Mouse (Mus musculus): ENCODE results near the gene Hspb11. TPM values are rescaled to one million over a fixed set of nuclear protein-coding genes. Genes with fewer than 3 reads are reported as not detected.
A peak's percentile ranks its signal among the peaks of the same experiment; 100 is the strongest.

The Hspb11 gene
- polyA plus RNA-seq, 1 experiment from 2014 or later: 40.6 TPM

DNA sequence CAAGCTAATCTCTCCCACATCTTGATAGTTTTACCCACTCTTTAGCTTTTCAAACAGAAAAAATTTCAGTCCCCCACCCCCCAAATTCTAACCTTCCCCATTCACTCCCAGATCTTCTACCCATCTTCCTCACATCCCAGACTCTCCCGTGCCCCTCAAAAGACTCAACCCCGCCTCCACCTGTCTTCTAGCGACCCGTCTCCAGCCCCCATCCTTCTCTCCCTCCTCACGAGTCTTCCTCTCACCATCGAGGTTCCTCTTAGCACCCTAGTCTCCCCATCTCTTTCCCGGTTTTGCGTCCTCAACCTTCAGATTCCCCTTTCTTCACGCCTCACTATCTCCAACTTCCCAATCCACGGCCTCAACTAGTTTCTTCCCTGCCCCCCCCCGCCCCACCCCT lies 871 bp upstream of the Hspb11 start:
- WGBS: under 1% methylated on average over 11 of the region's 11 CpGs
- Histone ChIP-seq H3K4me1 (ENCODE audit: control insufficient read depth in 2 of 2, insufficient read depth in 2 of 2, low read length in 2 of 2) (peaks cover 9 to 33% of the 10 kb centered on the region in 2 experiments), H3K4me2 (ENCODE audit: low read length) (peak overlapping the region; percentile 80), H3K27ac (replicated peaks in 1 of 2; ENCODE audit: control insufficient read depth in 1 of 2, insufficient read depth in 1 of 2, low read depth in 2 of 2, low read length in 2 of 2) (peak overlapping the region; percentile 56 to 86), H3K9me3 (ENCODE audit: control insufficient read depth, low read length) (no peaks in the 10 kb centered on the region), H3K9ac (ENCODE audit: low read length) (peak overlapping the region; percentile 93), H3K4me3 (ENCODE audit: control insufficient read depth in 1 of 2, insufficient read depth in 1 of 2, low read depth in 1 of 2, low read length in 2 of 2) (peak overlapping the region; percentile 68 to 72), H3K36me3 (ENCODE audit: control insufficient read depth, insufficient read depth, low read length) (no peaks in the 10 kb centered on the region), H3K27me3 (ENCODE audit: control insufficient read depth, insufficient read depth, low read length) (no peaks in the 10 kb centered on the region)
- ATAC-seq (ENCODE audit: insufficient number of reproducible peaks, insufficient read depth, low FRiP score, low read depth): no peak

DNA sequence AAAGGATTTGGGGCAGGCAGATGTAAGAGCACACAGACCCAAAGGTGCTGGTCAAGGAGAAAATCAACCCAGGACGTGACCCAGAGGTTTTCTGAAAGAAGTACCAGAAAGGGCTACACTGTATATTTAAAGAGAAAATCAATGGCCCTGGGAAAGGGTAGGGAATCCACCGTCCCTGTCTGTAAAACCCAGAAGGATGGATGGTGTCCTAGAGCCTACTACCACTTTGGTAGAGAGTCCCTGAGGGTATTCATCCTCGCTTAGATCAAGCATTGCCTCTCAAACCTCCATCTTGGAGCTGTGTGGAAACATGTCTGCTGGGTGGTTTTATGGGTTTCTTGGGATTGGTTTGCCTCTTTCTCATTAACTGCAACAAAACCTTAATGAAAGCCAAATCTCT lies 1.0 kb downstream of the Hspb11 start:
- 27% methylated on average over 3 of the region's 3 CpGs for WGBS
- peaks cover 6 to 23% of the 10 kb centered on the region in 2 experiments; a peak in 3 of 4 replicates for H3K4me1 ChIP-seq (ENCODE audit: control insufficient read depth in 2 of 2, insufficient read depth in 2 of 2, low read length in 2 of 2)

DNA sequence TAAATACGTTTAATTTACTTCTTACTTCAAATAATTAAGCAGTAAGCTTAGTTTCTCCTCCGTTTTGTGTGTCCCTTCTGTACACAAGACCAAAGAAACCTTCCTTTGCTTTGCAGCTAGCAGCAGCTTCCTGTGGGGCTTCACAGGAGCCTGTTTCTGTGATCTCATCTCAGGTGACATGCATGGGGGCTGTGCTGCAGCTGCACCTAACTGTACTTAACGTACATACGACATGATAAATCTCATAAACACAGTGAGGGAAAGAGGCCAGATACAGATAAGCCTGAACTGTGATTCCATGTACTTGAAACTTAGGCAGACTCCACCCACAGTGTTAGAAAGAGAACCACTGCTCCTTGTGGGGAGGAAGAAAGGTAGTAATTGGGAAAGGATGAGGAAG lies 6.6 kb downstream of the Hspb11 start:
- 0 out of 2 replicates have a peak, but pooled peaks cover 6% of the 10 kb centered on the region for H3K36me3 ChIP-seq (ENCODE audit: control insufficient read depth, insufficient read depth, low read length)
- no peak for ATAC-seq (ENCODE audit: insufficient number of reproducible peaks, insufficient read depth, low FRiP score, low read depth)
- WGBS: 30% methylated on average over 4 of the region's 4 CpGs
- no peak overlapping the region for H3K27ac ChIP-seq (replicated peaks in 1 of 2; ENCODE audit: control insufficient read depth in 1 of 2, insufficient read depth in 1 of 2, low read depth in 2 of 2, low read length in 2 of 2)
- H3K9me3 ChIP-seq (ENCODE audit: control insufficient read depth, low read length): peaks cover 2% of the 10 kb centered on the region; the same call in 1 of the 2 replicates
- H3K9ac ChIP-seq (ENCODE audit: low read length): no peak overlapping the region
- H3K4me1 ChIP-seq (ENCODE audit: control insufficient read depth in 2 of 2, insufficient read depth in 2 of 2, low read length in 2 of 2): peaks cover 2% of the 10 kb centered on the region in 2 experiments; a peak in 2 of 4 replicates
- H3K4me2 ChIP-seq (ENCODE audit: low read length): no peak overlapping the region
- no peaks in the 10 kb centered on the region for H3K27me3 ChIP-seq (ENCODE audit: control insufficient read depth, insufficient read depth, low read length)
- H3K4me3 ChIP-seq (ENCODE audit: control insufficient read depth in 1 of 2, insufficient read depth in 1 of 2, low read depth in 1 of 2, low read length in 2 of 2): no peak overlapping the region

More for the DNA sequence above, 1.0 kb downstream of the Hspb11 start:
- Histone ChIP-seq H3K27me3 (ENCODE audit: control insufficient read depth, insufficient read depth, low read length) (no peaks in the 10 kb centered on the region), H3K9me3 (ENCODE audit: control insufficient read depth, low read length) (no peaks in the 10 kb centered on the region), H3K27ac (replicated peaks in 1 of 2; ENCODE audit: control insufficient read depth in 1 of 2, insufficient read depth in 1 of 2, low read depth in 2 of 2, low read length in 2 of 2) (peak overlapping the region; percentile 83 to 86; a peak in 3 of 4 replicates), H3K4me3 (ENCODE audit: control insufficient read depth in 1 of 2, insufficient read depth in 1 of 2, low read depth in 1 of 2, low read length in 2 of 2) (peak overlapping the region; percentile 72 to 98), H3K9ac (ENCODE audit: low read length) (peak overlapping the region; percentile 93), H3K36me3 (ENCODE audit: control insufficient read depth, insufficient read depth, low read length) (no peaks in the 10 kb centered on the region), H3K4me2 (ENCODE audit: low read length) (peak overlapping the region; percentile 73)
- ATAC-seq (ENCODE audit: insufficient number of reproducible peaks, insufficient read depth, low FRiP score, low read depth): no peak

DNA sequence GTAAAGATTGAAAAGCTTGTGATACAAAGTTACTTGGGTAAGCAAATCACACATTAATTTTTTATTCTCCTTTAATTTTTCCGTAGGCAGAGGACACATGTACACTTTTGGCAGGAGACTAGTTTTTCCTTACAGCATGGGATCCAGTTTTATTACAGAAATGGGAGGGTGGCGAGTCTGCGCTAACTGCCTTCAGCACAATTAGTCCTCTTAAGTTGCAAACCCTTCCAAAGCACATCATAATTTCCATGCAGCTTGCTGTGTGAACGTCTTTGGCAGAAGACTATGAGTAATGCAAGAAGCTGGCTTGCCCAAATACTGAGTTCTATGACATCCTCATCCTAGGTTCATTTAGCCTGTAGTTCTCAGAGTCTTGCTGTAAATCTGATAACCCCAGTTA lies 20.3 kb downstream of the Hspb11 start:
- Histone ChIP-seq H3K9me3 (ENCODE audit: control insufficient read depth, low read length) (no peaks in the 10 kb centered on the region), H3K4me3 (ENCODE audit: control insufficient read depth in 1 of 2, insufficient read depth in 1 of 2, low read depth in 1 of 2, low read length in 2 of 2) (no peak overlapping the region), H3K4me2 (ENCODE audit: low read length) (no peak overlapping the region), H3K4me1 (ENCODE audit: control insufficient read depth in 2 of 2, insufficient read depth in 2 of 2, low read length in 2 of 2) (peaks cover 3 to 7% of the 10 kb centered on the region in 2 experiments; a peak in 3 of 4 replicates), H3K36me3 (ENCODE audit: control insufficient read depth, insufficient read depth, low read length) (peaks cover 9% of the 10 kb centered on the region), H3K27me3 (ENCODE audit: control insufficient read depth, insufficient read depth, low read length) (no peaks in the 10 kb centered on the region), H3K9ac (ENCODE audit: low read length) (no peak overlapping the region), H3K27ac (replicated peaks in 1 of 2; ENCODE audit: control insufficient read depth in 1 of 2, insufficient read depth in 1 of 2, low read depth in 2 of 2, low read length in 2 of 2) (no peak overlapping the region)
- WGBS: 76% methylated on average over 4 of the region's 4 CpGs
- no peak for ATAC-seq (ENCODE audit: insufficient number of reproducible peaks, insufficient read depth, low FRiP score, low read depth)

DNA sequence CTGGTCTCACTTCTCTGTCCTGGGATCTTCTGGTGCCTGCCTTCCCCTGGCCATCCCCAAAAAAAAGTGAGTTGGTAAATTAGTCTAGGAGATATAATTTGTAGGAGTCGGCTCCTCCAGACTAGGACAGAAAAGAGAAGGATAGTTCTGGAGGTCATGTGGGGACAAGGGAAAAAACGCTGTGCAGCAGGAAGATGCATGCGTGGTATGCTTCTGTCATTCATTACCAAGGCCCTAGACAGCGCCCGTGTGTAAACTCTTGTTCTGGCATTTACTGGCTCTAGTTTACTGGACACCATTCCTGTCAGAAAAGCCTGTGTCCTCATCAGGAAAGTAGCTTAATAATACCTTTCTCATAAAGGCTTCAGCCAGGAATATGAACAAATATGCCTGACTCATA lies 21.1 kb downstream of the Hspb11 start:
- no peak overlapping the region for H3K9ac ChIP-seq (ENCODE audit: low read length)
- no peak overlapping the region for H3K27ac ChIP-seq (replicated peaks in 1 of 2; ENCODE audit: control insufficient read depth in 1 of 2, insufficient read depth in 1 of 2, low read depth in 2 of 2, low read length in 2 of 2)
- H3K4me2 ChIP-seq (ENCODE audit: low read length): no peak overlapping the region
- H3K36me3 ChIP-seq (ENCODE audit: control insufficient read depth, insufficient read depth, low read length): peaks cover 9% of the 10 kb centered on the region
- peaks cover 3 to 7% of the 10 kb centered on the region in 2 experiments; a peak in 3 of 4 replicates for H3K4me1 ChIP-seq (ENCODE audit: control insufficient read depth in 2 of 2, insufficient read depth in 2 of 2, low read length in 2 of 2)
- no peaks in the 10 kb centered on the region for H3K9me3 ChIP-seq (ENCODE audit: control insufficient read depth, low read length)
- no peak overlapping the region for H3K4me3 ChIP-seq (ENCODE audit: control insufficient read depth in 1 of 2, insufficient read depth in 1 of 2, low read depth in 1 of 2, low read length in 2 of 2)
- ATAC-seq (ENCODE audit: insufficient number of reproducible peaks, insufficient read depth, low FRiP score, low read depth): no peak
- 66% methylated on average over 5 of the region's 5 CpGs for WGBS
- H3K27me3 ChIP-seq (ENCODE audit: control insufficient read depth, insufficient read depth, low read length): no peaks in the 10 kb centered on the region

DNA sequence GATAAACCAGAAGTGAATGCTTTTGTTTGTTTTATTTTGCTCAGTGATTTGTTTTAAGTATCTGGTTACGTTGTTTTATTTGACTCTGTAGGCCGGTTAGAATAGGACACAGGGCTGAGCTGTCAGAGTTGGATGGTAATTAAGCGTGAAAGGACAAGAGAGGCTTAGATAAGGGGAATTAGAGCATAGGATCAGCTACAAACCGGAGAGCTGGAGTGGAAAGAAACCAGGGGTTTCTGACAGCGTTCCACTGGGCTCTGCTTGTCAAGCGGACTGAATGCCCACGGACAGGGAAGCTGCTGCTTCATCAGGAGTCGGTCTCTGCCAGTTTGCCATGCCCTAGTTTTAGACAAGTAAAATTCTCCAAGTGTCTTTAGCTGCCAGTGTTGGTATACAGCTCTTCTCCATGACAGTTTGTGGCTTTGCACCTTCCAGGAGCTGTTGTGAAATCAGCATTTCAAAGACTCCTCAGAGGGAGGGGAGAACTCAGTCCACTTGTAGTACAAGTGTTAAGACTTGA lies 24.9 kb downstream of the Hspb11 start:
- Histone ChIP-seq H3K4me1 (ENCODE audit: control insufficient read depth in 2 of 2, insufficient read depth in 2 of 2, low read length in 2 of 2) (peaks cover 2 to 3% of the 10 kb centered on the region in 2 experiments; a peak in 2 of 4 replicates), H3K27ac (replicated peaks in 1 of 2; ENCODE audit: control insufficient read depth in 1 of 2, insufficient read depth in 1 of 2, low read depth in 2 of 2, low read length in 2 of 2) (no peak overlapping the region), H3K4me3 (ENCODE audit: control insufficient read depth in 1 of 2, insufficient read depth in 1 of 2, low read depth in 1 of 2, low read length in 2 of 2) (no peak overlapping the region), H3K36me3 (ENCODE audit: control insufficient read depth, insufficient read depth, low read length) (peaks cover 16% of the 10 kb centered on the region), H3K4me2 (ENCODE audit: low read length) (0 out of 2 replicates have a peak overlapping the region, but pooled peaks have one; percentile 16), H3K27me3 (ENCODE audit: control insufficient read depth, insufficient read depth, low read length) (no peaks in the 10 kb centered on the region), H3K9me3 (ENCODE audit: control insufficient read depth, low read length) (no peaks in the 10 kb centered on the region), H3K9ac (ENCODE audit: low read length) (no peak overlapping the region)
- no peak for ATAC-seq (ENCODE audit: insufficient number of reproducible peaks, insufficient read depth, low FRiP score, low read depth)
- WGBS: 18% methylated on average over 8 of the region's 8 CpGs

DNA sequence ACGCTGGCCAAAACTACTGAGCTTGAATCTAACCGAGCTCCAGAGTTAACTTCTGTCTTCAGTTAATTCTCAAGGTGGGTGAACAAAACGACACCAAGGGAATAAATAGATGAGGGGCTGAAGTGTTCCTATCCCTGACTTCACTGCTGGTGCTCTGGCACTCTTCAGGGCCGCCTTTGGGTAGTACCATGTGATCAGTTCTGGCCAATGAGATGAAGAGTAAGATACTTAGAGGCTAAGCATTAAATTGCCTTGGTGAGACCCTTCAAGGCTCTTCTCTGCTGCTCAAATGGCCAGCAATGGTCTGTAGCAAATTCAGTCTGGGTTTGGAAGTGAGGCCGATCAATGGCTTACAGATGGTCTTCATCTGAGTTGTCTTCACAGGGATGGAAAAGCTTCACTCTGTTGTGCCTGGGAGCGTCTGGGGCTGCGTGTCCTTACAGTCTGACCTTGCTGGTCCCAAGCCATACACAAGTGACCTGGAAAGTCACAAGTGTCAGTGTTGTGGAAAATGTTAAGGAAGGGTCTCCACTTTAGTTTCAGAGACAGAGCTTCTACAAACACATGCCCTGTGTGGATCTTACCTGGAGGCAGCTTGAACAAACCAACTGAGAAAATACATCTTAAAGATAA lies 27.6 kb downstream of the Hspb11 start:
- WGBS: 65% methylated on average over 7 of the region's 7 CpGs
- Histone ChIP-seq H3K27me3 (ENCODE audit: control insufficient read depth, insufficient read depth, low read length) (no peaks in the 10 kb centered on the region), H3K9me3 (ENCODE audit: control insufficient read depth, low read length) (no peaks in the 10 kb centered on the region), H3K36me3 (ENCODE audit: control insufficient read depth, insufficient read depth, low read length) (peaks cover 8% of the 10 kb centered on the region), H3K4me2 (ENCODE audit: low read length) (no peak overlapping the region), H3K4me1 (ENCODE audit: control insufficient read depth in 2 of 2, insufficient read depth in 2 of 2, low read length in 2 of 2) (peaks cover 2 to 3% of the 10 kb centered on the region in 2 experiments; a peak in 2 of 4 replicates), H3K27ac (replicated peaks in 1 of 2; ENCODE audit: control insufficient read depth in 1 of 2, insufficient read depth in 1 of 2, low read depth in 2 of 2, low read length in 2 of 2) (no peak overlapping the region), H3K4me3 (ENCODE audit: control insufficient read depth in 1 of 2, insufficient read depth in 1 of 2, low read depth in 1 of 2, low read length in 2 of 2) (no peak overlapping the region), H3K9ac (ENCODE audit: low read length) (no peak overlapping the region)
- no peak for ATAC-seq (ENCODE audit: insufficient number of reproducible peaks, insufficient read depth, low FRiP score, low read depth)

All from heart, embryonic 14.5 days (tissue).